Mouse (Mus musculus): ENCODE measurements at regions not wholly inside any gene's neighbourhood (a gene's known extent, or its start where the extent isn't known, plus 50 kb on each side); places are given as distances from the start of the nearest gene placed in this dataset.

- TF ChIP-seq TAL1 (conservative IDR thresholded peaks at IDR 0.05; ENCODE audit: low read depth, low read length) (no peak), POLR2AphosphoS5 (IDR thresholded peaks at IDR 0.05; ENCODE audit: insufficient replicate concordance, low read depth, low read length) (no peak), CTCF (IDR thresholded peaks at IDR 0.05; ENCODE audit: low read depth, low read length) (no peak), GATA2 (IDR thresholded peaks at IDR 0.05; ENCODE audit: borderline replicate concordance, low read depth, low read length) (no peak), GATA1 (IDR thresholded peaks at IDR 0.05; ENCODE audit: borderline replicate concordance, low read length) (no peak)
- no peaks in the 10 kb centered on the region for H3K4me1 ChIP-seq (ENCODE audit: insufficient read depth, low read depth, low read length)
- no peak overlapping the region for H3K4me3 ChIP-seq (ENCODE audit: low read depth, low read length)
- H3K36me3 ChIP-seq (replicated peaks), result no peaks in the 10 kb centered on the region
- H3K9me3 ChIP-seq (replicated peaks), result peaks cover 89% of the 10 kb centered on the region
- no peak for ATAC-seq (ENCODE audit: extremely low read depth, insufficient number of reproducible peaks, low FRiP score, poor library complexity, severe bottlenecking)
- no peak for DNase-seq (ENCODE audit: low spot score)
- no peaks in the 10 kb centered on the region for H3K27me3 ChIP-seq (ENCODE audit: insufficient read depth, low read length)
These were observed 213.4 kb upstream of the Zfp64 start for GRCm38 (mm10) chr2:169168795-169169194.

GRCm38 (mm10) chr2:169168376-169168775, 213.0 kb upstream of the Zfp64 start:
- no peaks in the 10 kb centered on the region for H3K36me3 ChIP-seq (replicated peaks)
- no peak for ATAC-seq (ENCODE audit: extremely low read depth, insufficient number of reproducible peaks, low FRiP score, poor library complexity, severe bottlenecking)
- peaks cover 88% of the 10 kb centered on the region for H3K9me3 ChIP-seq (replicated peaks)
- DNase-seq (ENCODE audit: low spot score), result no peak
- TF ChIP-seq POLR2AphosphoS5 (IDR thresholded peaks at IDR 0.05; ENCODE audit: insufficient replicate concordance, low read depth, low read length), result no peak
- TF ChIP-seq TAL1 (conservative IDR thresholded peaks at IDR 0.05; ENCODE audit: low read depth, low read length), result no peak
- TF ChIP-seq GATA1 (IDR thresholded peaks at IDR 0.05; ENCODE audit: borderline replicate concordance, low read length), result no peak
- no peak for TF ChIP-seq GATA2 (IDR thresholded peaks at IDR 0.05; ENCODE audit: borderline replicate concordance, low read depth, low read length)
- no peak for TF ChIP-seq CTCF (IDR thresholded peaks at IDR 0.05; ENCODE audit: low read depth, low read length)
- H3K4me1 ChIP-seq (ENCODE audit: insufficient read depth, low read depth, low read length), result no peaks in the 10 kb centered on the region
- no peaks in the 10 kb centered on the region for H3K27me3 ChIP-seq (ENCODE audit: insufficient read depth, low read length)
- no peak overlapping the region for H3K4me3 ChIP-seq (ENCODE audit: low read depth, low read length)

GRCm38 (mm10) chr2:169161651-169162050, 206.3 kb upstream of the Zfp64 start:
- Histone ChIP-seq H3K4me1 (ENCODE audit: insufficient read depth, low read depth, low read length) (no peaks in the 10 kb centered on the region), H3K9me3 (replicated peaks) (peaks cover 79% of the 10 kb centered on the region), H3K27me3 (ENCODE audit: insufficient read depth, low read length) (no peaks in the 10 kb centered on the region; the same call in 1 of the 2 replicates), H3K4me3 (ENCODE audit: low read depth, low read length) (no peak overlapping the region), H3K36me3 (replicated peaks) (no peaks in the 10 kb centered on the region)
- ATAC-seq (ENCODE audit: extremely low read depth, insufficient number of reproducible peaks, low FRiP score, poor library complexity, severe bottlenecking), result no peak
- DNase-seq (ENCODE audit: low spot score), result no peak
- TF ChIP-seq TAL1 (conservative IDR thresholded peaks at IDR 0.05; ENCODE audit: low read depth, low read length) (no peak), POLR2AphosphoS5 (IDR thresholded peaks at IDR 0.05; ENCODE audit: insufficient replicate concordance, low read depth, low read length) (no peak), CTCF (IDR thresholded peaks at IDR 0.05; ENCODE audit: low read depth, low read length) (no peak), GATA1 (IDR thresholded peaks at IDR 0.05; ENCODE audit: borderline replicate concordance, low read length) (no peak), GATA2 (IDR thresholded peaks at IDR 0.05; ENCODE audit: borderline replicate concordance, low read depth, low read length) (no peak)

- Histone ChIP-seq H3K4me1 (ENCODE audit: insufficient read depth, low read depth, low read length) (no peaks in the 10 kb centered on the region), H3K4me3 (ENCODE audit: low read depth, low read length) (no peak overlapping the region), H3K36me3 (replicated peaks) (no peaks in the 10 kb centered on the region), H3K9me3 (replicated peaks) (peaks cover 81% of the 10 kb centered on the region), H3K27me3 (ENCODE audit: insufficient read depth, low read length) (no peaks in the 10 kb centered on the region; the same call in 1 of the 2 replicates)
- DNase-seq (ENCODE audit: low spot score) (no peak), ATAC-seq (ENCODE audit: extremely low read depth, insufficient number of reproducible peaks, low FRiP score, poor library complexity, severe bottlenecking) (no peak)
- TF ChIP-seq GATA2 (IDR thresholded peaks at IDR 0.05; ENCODE audit: borderline replicate concordance, low read depth, low read length) (no peak), TAL1 (conservative IDR thresholded peaks at IDR 0.05; ENCODE audit: low read depth, low read length) (no peak), CTCF (IDR thresholded peaks at IDR 0.05; ENCODE audit: low read depth, low read length) (no peak), GATA1 (IDR thresholded peaks at IDR 0.05; ENCODE audit: borderline replicate concordance, low read length) (no peak), POLR2AphosphoS5 (IDR thresholded peaks at IDR 0.05; ENCODE audit: insufficient replicate concordance, low read depth, low read length) (no peak)
These were observed 203.4 kb upstream of the Zfp64 start for GRCm38 (mm10) chr2:169158760-169159159.

GRCm38 (mm10) chr2:169158005-169158673, 202.8 kb upstream of the Zfp64 start:
- no peak overlapping the region for H3K4me3 ChIP-seq (ENCODE audit: low read depth, low read length)
- H3K36me3 ChIP-seq (replicated peaks), result no peaks in the 10 kb centered on the region
- TF ChIP-seq GATA2 (IDR thresholded peaks at IDR 0.05; ENCODE audit: borderline replicate concordance, low read depth, low read length), result no peak
- no peak for TF ChIP-seq TAL1 (conservative IDR thresholded peaks at IDR 0.05; ENCODE audit: low read depth, low read length)
- no peak for TF ChIP-seq POLR2AphosphoS5 (IDR thresholded peaks at IDR 0.05; ENCODE audit: insufficient replicate concordance, low read depth, low read length)
- TF ChIP-seq GATA1 (IDR thresholded peaks at IDR 0.05; ENCODE audit: borderline replicate concordance, low read length), result no peak
- TF ChIP-seq CTCF (IDR thresholded peaks at IDR 0.05; ENCODE audit: low read depth, low read length), result no peak
- ATAC-seq (ENCODE audit: extremely low read depth, insufficient number of reproducible peaks, low FRiP score, poor library complexity, severe bottlenecking) (no peak), DNase-seq (ENCODE audit: low spot score) (no peak)
- no peaks in the 10 kb centered on the region for H3K4me1 ChIP-seq (ENCODE audit: insufficient read depth, low read depth, low read length)
- H3K9me3 ChIP-seq (replicated peaks), result peaks cover 82% of the 10 kb centered on the region
- no peaks in the 10 kb centered on the region; the same call in 1 of the 2 replicates for H3K27me3 ChIP-seq (ENCODE audit: insufficient read depth, low read length)

GRCm38 (mm10) chr2:169156908-169157307, 201.5 kb upstream of the Zfp64 start:
- Histone ChIP-seq H3K27me3 (ENCODE audit: insufficient read depth, low read length) (no peaks in the 10 kb centered on the region; the same call in 1 of the 2 replicates), H3K9me3 (replicated peaks) (peaks cover 87% of the 10 kb centered on the region), H3K4me3 (ENCODE audit: low read depth, low read length) (no peak overlapping the region), H3K4me1 (ENCODE audit: insufficient read depth, low read depth, low read length) (no peaks in the 10 kb centered on the region), H3K36me3 (replicated peaks) (no peaks in the 10 kb centered on the region)
- ATAC-seq (ENCODE audit: extremely low read depth, insufficient number of reproducible peaks, low FRiP score, poor library complexity, severe bottlenecking), result no peak
- no peak for TF ChIP-seq GATA2 (IDR thresholded peaks at IDR 0.05; ENCODE audit: borderline replicate concordance, low read depth, low read length)
- no peak for DNase-seq (ENCODE audit: low spot score)
